Mouse (Mus musculus): ENCODE data around the gene Chst5.
"Not testable (repeated sequence)": the region's sequence is repeated elsewhere in the genome, so short reads cannot be mapped to it uniquely, and the experiment has no call there.

The Chst5 gene

DNA sequence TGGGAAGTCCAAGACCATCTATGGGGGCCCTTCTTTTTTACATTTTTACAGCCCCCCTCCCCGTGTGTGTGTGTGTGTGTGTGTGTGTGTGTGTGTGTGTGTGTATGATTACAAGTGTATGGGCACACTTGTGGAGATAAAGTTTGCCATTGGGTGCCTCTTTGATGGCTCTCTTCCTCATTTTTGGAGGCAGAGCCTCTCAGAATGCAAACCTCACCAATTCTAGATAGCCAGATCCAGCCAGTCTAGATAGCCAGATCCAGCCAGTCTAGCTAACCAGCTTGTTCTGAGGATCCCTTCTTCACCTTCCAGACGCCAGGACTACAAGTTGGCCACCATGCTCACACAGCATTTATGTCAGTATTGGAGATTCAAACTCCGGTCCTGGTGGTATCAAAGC is 39.0 kb downstream of the Chst5 start:
- DNase-seq (ENCODE audit: low spot score): no peak

DNA sequence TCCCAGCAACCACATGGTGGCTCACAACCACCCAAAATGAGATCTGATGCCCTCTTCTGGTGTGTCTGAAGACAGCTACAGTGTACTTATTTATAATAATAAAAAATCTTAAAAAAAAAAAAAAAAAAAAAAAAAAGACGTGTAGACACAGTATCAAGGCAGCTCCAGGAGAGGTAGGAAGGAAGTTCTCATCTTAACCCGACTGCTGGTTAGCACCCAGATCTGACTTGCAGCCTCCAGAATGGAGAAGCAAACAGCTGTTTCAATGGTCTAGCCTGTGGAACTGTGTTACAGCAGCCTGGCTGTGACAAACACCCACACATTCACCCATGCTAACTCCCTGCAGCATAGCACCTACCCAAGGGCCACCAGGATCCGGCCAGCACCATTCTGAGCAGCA is 39.9 kb downstream of the Chst5 start:
- no peak for DNase-seq (ENCODE audit: low spot score)

DNA sequence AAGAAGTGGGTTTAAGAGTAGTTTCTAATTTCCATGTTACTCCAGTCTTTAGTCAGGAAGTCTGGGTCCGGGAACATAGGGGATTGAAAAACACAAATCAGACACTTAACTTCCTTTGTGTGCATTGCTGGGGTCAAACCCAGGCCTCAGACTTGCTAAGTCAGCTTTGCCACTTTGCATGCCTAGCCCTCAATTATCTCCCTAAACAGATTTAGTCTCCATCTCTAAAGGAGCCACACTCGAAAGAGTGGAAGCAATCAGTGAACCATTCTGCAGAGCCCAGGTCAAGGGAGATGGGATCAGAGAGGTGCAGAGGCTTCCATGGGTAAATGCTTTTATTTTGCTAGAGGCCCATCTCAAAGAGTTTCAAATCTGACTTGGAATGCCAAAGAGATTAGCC is 41.6 kb downstream of the Chst5 start:
- no peak for DNase-seq (ENCODE audit: low spot score)

DNA sequence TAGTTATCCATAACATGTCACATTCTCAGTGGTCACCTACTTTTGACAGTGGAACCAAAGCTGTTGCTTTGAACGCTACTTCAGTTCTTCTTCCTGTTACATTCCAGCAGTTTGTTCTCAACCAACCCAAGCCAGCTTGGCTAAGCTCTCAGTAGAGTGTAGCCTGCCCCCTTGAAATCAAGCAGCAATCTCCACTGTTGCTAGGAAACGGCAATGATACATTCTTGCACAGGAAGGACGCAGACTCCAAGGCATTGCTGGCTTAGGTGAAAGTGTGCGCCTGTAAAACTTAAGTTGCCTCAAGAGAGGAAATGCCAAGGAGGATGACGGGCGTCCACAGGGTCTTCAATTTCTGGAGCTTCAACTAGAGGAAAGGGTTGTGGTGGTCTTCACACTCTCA is 44.4 kb downstream of the Chst5 start:
- no peak for DNase-seq (ENCODE audit: low spot score)

DNA sequence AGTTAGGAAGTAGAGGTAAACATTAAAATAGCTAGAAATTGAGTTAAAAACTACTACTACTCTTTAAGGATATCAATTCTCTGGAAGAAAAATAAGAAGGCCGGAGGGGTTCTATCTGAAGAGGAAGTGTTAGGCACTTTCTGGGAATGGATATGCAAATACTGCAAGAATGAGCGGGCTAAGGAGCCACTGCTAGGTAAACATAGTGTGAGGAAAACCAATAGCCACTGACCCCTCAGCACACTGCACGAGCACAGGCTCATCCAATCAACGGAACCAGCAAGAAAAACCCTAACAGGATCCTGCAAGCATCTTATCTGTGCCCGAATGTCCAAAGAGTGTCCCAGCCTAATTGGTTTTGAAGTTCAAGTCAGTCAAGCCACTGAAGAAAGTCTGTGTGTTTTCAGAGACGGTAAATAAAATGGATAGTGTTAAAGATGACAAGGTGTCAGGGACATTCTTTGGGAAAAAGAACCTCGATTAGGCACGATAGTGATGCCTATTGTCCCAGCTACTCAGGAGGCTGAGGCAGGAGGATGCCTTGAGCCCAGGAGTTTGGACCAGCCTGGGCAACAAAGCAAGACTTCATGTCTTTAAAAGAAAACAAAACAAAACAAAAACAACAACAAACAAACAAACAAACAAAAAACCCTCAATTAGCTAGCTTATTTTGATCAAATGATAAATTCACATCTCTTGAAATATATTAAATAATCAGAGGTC is 45.0 kb downstream of the Chst5 start:
- no peak for DNase-seq (ENCODE audit: low spot score)

DNA sequence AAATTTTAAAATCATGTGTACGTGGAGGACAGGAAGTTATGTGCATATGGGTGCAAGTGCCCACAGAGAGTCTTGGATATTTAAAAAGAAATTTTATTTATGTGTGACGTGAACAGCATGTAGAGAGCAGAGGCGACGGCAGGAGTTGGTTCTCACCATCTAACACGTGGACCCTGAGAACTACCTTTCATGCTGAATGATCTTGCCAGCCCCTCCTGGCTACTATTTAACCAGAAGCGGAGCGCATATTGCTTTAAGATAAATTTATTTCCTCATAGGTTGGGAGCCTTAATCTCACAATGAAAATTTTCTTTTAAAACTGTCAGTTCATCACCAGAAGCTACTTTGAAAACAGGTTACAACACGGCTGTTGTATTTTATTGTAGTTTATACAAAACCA is 45.6 kb downstream of the Chst5 start:
- no peak for DNase-seq (ENCODE audit: low spot score)

DNA sequence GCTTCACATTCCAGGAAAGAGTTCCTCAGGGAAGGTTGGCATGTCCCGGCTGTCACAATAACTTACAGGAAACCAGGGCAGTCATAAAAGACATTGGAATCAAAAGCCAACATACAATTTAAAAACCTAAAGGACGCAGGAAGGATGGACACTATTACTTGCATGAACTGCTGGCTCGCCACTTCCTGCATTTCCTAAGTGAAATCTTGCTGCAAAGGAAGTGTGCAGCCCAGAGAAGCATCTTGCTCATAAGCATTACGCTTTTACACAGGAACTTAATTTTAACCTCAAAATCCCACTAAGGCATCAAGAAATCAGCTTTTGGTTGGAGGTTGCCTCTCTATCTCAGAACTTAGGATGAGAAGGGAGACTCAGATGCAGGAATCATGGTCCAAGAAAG is 47.0 kb downstream of the Chst5 start:
- no peak for DNase-seq (ENCODE audit: low spot score)

DNA sequence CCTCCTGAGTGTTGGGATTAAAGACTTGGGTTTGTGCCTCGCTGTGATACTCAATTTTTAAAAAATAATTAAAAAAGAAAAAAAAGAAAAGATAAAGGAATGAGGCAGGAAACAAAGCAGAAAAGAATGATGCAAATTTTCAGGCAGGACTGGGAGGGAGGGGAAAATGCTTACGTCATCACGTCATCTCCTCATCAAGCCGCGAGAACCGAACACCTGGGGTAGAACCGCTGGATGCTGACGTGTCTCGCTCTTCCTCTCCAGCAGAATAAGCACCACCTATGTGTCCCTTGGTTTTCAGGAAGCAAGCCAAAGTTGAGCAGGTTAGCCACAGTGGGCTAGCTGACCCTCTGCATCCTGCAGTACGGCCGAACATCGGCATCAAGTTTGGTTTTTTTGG is 54.3 kb downstream of the Chst5 start:
- no peak for DNase-seq (ENCODE audit: low spot score)

DNA sequence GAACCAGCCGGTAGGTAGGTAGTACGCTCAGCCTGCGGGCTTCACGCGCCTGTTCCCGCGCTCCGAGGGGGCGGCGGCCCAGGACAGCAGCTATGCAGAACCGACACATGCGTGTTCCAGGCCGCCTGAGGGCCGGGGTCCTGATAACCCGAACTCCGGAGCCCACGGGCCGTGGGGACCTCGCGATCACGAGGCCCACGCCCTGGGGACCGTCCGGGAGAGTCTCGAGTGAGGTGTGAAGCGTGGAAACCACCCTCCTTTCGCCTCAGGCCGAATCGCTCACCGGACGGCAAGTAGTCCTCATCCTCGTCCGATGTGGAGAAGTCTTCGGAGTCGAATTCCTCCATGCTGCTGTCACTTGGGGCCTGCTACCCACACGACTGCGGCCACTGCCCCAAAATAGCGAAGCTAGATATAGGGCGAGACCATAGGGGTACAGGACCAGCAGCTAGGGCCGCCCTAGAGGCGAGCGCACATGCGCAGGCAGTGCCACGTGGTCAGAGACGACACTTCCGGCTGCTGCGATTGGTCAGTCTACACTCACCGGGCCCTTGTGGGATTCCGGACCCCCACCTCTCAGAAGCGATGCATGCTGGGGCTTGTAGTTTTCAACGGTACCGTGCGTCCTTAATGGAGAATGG is 56.3 kb downstream of the Chst5 start, which contains the start of gene Cfdp1:
Cfdp1 (minus strand) TSS at position 431 of the 641 bp plus-strand sequence.
- DNase-seq (ENCODE audit: low spot score): peak; percentile 87

DNA sequence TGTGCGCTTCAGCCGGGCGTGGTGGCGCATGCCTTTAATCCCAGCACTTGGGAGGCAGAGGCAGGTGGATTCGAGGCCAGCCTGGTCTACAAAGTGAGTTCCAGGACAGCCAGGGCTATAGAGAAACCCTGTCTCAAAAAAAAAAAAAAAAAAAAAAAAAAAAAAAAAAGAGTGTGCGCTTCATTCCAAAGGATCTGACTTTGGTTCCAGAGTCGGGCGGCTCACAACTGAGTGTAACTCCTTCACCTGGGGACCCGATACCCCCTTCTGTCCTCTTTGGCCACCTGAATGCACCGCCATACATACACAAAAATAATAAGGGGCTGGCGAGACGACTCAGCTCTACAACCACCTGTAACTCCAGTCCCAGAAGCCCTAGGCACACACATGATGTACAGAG is 57.0 kb downstream of the Chst5 start:
- not testable (repeated sequence) for DNase-seq (ENCODE audit: low spot score)

DNA sequence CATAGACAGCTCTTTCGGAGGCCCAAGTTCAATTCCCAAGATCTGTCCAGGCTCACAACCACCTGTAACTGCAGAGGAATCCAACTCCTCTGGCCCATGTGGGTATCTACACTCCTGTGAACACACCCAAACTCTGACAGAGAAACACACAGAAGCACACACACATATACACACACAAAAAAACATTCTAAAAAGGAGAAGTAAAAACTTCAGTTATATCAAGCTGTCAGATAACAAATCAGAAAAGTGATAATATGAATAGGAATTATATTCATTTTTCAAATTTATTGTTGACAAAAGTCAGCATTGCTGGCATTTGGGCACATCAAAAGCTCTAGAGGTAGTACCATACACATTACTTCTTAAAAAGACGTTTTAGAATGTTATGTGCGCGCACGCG is 63.5 kb downstream of the Chst5 start:
- no peak for DNase-seq (ENCODE audit: low spot score)
